Mouse (Mus musculus): ENCODE results near the gene Acsm4.

- no peak for TF ChIP-seq CTCF (IDR thresholded peaks at IDR 0.05; ENCODE audit: insufficient read depth, low read depth, low read length)
- no peak for TF ChIP-seq POLR2A (IDR thresholded peaks at IDR 0.05; ENCODE audit: insufficient read depth, low read depth, low read length)
Measured at GRCm38 (mm10) chr7:119667893-119668292, 21.9 kb upstream of the Acsm4 start.

Data from olfactory bulb, adult 2 months (tissue).